In the genomic region with DNA sequence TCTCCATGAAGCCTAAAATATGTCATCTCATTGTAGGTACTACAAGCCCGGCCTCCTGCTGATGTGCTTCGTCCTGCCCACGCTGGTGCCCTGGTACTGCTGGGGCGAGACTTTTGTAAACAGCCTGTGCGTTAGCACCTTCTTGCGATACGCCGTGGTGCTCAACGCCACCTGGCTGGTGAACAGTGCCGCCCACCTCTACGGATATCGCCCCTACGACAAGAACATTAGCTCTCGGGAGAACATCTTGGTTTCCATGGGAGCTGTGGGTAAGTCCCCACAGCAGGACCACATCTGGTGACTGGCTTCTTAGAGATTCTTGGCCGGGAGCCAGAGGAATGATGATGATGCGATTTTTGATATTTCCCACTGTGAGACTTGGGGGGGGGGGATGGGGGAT, we compare ENCODE assay signal across 7 mouse cellular contexts. TPM values are rescaled to one million over a fixed set of nuclear protein-coding genes. Genes with fewer than 3 reads are reported as not detected.
DNase-seq lines count a peak whose midpoint lies in the region; ATAC-seq and TF ChIP-seq lines count a peak whose summit lies in the region.

No protein-coding gene starts in this region.

- TF ChIP-seq CTCF in cortical plate, adult 2 months (IDR thresholded peaks at IDR 0.05; ENCODE audit: extremely low read depth, insufficient read depth, low read length), result no peak

- H3K27ac ChIP-seq in cortical plate, adult 2 months (ENCODE audit: insufficient read depth, low read length), result peak overlapping the region; percentile 60

- ATAC-seq in inflammation-experienced regulatory T-cells, adult 6 months, result peak; percentile 63
- no peak for ATAC-seq in frontal cortex, adult (ENCODE audit: low TSS enrichment)

- H3K4me3 ChIP-seq in cortical plate, adult 2 months (ENCODE audit: insufficient read depth, low read length), result no peak overlapping the region

- peaks cover 27% of the 10 kb centered on the region for H3K4me1 ChIP-seq in cortical plate, adult 2 months (ENCODE audit: control insufficient read depth, insufficient read depth, low read length)

- DNase-seq in left cerebral cortex, postnatal 36 days (ENCODE audit: low spot score in 2 of 2), result peak; percentile 35 to 61
- no peak for DNase-seq in left cerebral cortex, postnatal 4 days
- DNase-seq in naive thymus-derived CD4-positive, alpha-beta T cell, adult 2 months (ENCODE audit: low read depth), result peak; percentile 29
- DNase-seq in thymus, postnatal 4 days, result no peak

- TF ChIP-seq POLR2A in cortical plate, adult 2 months (IDR thresholded peaks at IDR 0.05; ENCODE audit: extremely low read depth, insufficient read depth, low read length), result no peak

- intact Hi-C loops in left cerebral cortex, postnatal 36 days (cut with DNase I), result loop anchor here (5.0 kb wide), 1 partner anchor 61 kb away; no protein-coding TSS in a partner anchor
- intact Hi-C loops in left cerebral cortex, postnatal 4 days (cut with DNase I), result no loop called here

RNA-seq across cellular contexts. Expression of a gene that starts 7.7 kb away (rescaled TPM):
- 100 to 1,000 TPM; 590 to 647 TPM for total RNA-seq in left cerebral cortex, postnatal 36 days (2021)
- total RNA-seq in left cerebral cortex, postnatal 4 days (2021), result 100 to 1,000 TPM; 554 to 565 TPM
- polyA plus RNA-seq in cortical plate, adult 2 months (2012; rRNA removed), result 600 and 717 TPM in 2 replicates
- 10 to 100 TPM; 24.8 to 27.3 (median 25.3) TPM for polyA plus RNA-seq in inflammation-experienced regulatory T-cells, adult 6 months (2017; shearing (Covaris generic))

RNA-seq across cellular contexts. Expression of a gene that starts 31.7 kb away (rescaled TPM):
- total RNA-seq in left cerebral cortex, postnatal 36 days (2021), result 1 to 10 TPM; 2.2 to 3.1 TPM
- 1 to 10 TPM; 1.7 to 2.3 TPM for total RNA-seq in left cerebral cortex, postnatal 4 days (2021)
- polyA plus RNA-seq in cortical plate, adult 2 months (2012; rRNA removed), result 0.25 and 0.33 TPM in 2 replicates
- under 1 TPM; 0.29 to 0.81 (median 0.55) TPM for polyA plus RNA-seq in inflammation-experienced regulatory T-cells, adult 6 months (2017; shearing (Covaris generic))

Comparison
In these comparisons a context has a peak if more than half of its experiments do, and no peak if none do; other contexts are left out.
1. DNase-seq: peak in left cerebral cortex, postnatal 36 days (2 of 2) and naive thymus-derived CD4-positive, alpha-beta T cell, adult 2 months (single experiment); none in left cerebral cortex, postnatal 4 days (single experiment) and thymus, postnatal 4 days (single experiment).